Mouse (Mus musculus) megakaryocyte, embryonic 14.5 days (primary cell): ENCODE measurements around the gene Cdh16.

Experiments
- FLI1 ChIP-seq: IDR thresholded peaks from 2 replicates; pipeline ENCODE4 v1.6.1; 2012; ENCODE audit warnings: low read length, inconsistent platforms, mixed read lengths
- GATA1 ChIP-seq: IDR thresholded peaks from 3 replicates; pipeline ENCODE4 v1.6.1; 2012; ENCODE audit warnings: mixed read lengths, low read length, inconsistent platforms, borderline replicate concordance

- TF ChIP-seq GATA1 (no peak), FLI1 (no peak)
These were observed 17.5 kb upstream of the Cdh16 start, which contains the start of gene Ciao2b for GRCm38 (mm10) chr8:104641426-104642323.
